Mouse (Mus musculus) adrenal gland, adult 8-10 months (tissue): ENCODE measurements around the gene Bbx. TPM values are rescaled to one million over a fixed set of nuclear protein-coding genes. Genes with fewer than 3 reads are reported as not detected.
A peak's percentile ranks its signal among the peaks of the same experiment; 100 is the strongest.

ENCODE experiments used
- DNase-seq: peaks from one replicate; pipeline ENCODE4 v3.0.0; 2022
- total RNA-seq, 4 experiments: library from RNA; stranded (reverse); gene quantifications; 2 replicates each; pipeline ENCODE4 v1.2.4; 2022

Bbx gene
- total RNA-seq, 4 experiments from 2014 or later = 43.8 to 50.6 (median 46.3) TPM

GRCm38 (mm10) chr16:50226274-50226673 lies 205.9 kb downstream of the Bbx start:
- no peak for DNase-seq

DNA sequence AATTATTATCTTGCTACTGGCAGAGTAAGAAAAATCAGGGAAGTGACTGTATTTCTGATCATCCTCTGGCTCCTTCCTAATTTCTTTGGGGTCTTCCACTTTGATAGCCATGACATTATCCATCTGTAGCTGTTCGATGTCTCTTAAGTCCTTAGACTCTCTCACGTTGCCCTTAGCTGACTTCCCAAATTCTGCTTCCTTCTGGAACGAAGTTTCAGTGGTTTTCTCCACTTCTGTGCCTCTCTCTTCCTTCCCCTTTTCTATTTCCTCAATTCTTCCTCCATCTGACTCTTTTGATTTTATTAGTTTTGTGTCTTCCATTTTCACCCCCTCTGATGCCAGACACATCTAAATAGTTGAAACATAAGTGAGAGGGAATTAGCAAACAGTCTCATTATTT lies 207.2 kb downstream of the Bbx start:
- no peak for DNase-seq

- DNase-seq = no peak
Observed at GRCm38 (mm10) chr16:50220734-50221501, 211.3 kb downstream of the Bbx start.

- no peak for DNase-seq
Observed at GRCm38 (mm10) chr16:50217084-50217483, 215.1 kb downstream of the Bbx start.

DNA sequence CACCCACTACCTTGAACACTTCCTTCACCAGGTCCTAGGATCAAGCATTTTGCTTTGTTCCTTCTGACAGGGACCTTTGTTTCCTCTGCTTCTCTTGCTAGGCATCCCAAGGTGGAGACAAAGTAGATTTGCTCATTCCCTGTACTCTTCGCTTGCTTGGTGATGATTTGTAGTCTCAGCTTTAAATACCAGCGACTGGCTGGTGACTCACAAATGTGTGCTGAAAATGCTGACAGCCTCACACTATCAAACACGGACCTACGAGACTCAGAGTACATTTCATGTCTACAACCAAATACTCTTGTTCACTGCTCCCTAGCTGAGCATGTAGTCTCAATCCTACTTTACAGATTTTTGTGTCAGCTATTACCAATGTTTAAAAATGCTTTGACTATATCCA lies 220.5 kb downstream of the Bbx start:
- DNase-seq = no peak

- no peak for DNase-seq
Observed at GRCm38 (mm10) chr16:50211231-50211630, 221.0 kb downstream of the Bbx start.

DNA sequence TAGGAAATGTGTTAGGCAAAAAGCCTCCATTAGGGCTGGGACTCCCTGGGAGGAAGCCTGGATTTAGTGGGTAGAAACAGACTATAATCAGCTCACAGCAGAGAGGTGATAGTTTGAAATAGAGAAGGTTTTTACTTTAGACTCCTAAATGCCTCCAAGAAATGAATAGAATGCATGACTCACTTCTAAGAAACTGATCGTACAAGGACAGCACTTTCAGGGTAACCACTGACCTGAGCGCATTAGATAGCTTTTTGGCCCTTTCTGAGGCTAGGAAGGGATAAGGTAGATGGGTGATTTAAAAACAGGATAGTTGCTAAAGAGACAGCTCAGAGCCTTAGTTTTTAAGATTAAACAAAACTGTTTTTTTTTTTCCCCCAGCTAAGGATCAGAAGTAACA lies 221.4 kb downstream of the Bbx start:
- DNase-seq = no peak

DNA sequence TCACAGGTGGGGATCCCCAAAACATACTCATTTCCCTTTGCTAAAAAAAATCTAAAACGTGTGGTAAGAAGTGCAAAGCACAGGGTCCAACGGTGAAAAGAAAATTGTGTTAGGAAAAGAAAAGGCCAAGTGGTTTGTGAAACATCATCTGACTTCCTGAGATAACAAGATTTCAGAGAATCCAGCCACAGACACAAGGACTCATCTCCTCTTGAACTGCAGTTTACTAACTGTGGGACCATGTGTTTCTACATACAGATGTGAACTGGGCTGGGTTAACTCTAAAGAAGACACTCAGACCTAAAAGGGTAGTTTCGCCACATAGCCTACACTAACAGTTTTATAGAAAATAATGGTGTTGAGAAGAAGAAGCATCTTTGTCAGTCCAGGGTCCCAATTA lies 227.2 kb downstream of the Bbx start:
- DNase-seq = no peak

DNA sequence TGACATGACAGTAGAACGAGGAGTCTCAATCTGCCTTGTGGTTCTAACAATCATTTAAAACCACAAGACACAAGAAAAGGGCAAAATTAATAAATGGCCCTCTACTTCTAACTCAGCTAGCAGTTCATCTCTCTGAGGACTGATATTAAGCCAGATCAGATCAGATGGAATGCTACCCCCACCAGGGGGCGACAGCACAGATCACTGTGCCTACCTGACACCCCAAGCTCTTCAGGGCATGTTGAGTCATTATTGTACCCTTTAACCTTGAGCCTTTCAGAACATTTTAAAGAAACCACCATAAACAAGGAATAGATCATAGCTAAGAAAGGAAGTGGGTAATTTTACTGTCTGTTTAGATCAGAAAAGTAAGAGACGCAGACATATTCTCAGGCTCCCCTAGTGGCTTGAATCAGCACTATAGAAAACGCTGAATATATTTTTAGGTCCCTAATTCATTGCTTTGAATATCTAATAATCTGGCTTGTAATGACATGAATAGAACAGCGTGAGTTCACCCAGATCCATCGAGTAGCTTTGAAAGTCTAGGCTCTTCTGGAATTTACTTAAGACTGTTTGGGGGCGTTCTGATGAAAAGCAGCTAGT lies 230.5 kb downstream of the Bbx start:
- no peak for DNase-seq

DNA sequence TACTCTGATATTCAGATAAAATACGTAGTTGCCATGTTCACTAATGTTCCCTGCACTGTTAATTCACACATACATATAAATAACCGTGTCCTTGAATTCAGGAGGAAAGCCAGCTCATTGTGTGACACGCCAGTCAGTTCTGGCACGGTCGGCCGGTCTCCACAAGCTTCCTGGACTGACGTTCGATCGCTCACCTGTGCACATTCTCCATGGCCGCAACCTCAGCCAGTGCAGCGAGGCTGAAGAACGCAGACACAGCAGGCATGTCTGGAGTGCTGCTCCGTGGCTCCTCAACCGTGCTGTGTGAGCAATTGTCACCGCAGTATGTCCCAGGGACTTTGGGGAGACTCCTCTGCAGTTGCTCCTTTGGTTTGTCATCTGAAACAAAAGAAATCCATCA lies 232.0 kb downstream of the Bbx start:
- DNase-seq = no peak

DNA sequence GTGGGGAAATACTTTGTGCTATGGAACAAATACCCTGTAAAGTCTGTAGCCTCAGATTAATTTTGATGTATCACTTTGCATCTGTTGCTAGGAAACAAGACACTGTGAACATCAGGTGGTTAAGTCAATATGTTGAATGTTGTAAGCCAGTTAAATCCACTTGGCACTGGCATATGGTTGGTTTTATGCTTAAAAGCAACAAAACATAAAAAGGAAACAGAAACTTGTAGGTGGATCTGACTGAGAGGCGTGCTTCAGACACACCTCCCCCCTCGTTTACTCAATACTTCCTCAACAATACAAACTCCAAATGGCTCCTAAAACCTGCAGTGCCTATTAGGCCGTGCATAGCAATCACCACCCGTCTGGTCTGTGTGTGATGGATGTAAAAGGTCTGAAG lies 236.1 kb downstream of the Bbx start:
- DNase-seq = no peak

DNA sequence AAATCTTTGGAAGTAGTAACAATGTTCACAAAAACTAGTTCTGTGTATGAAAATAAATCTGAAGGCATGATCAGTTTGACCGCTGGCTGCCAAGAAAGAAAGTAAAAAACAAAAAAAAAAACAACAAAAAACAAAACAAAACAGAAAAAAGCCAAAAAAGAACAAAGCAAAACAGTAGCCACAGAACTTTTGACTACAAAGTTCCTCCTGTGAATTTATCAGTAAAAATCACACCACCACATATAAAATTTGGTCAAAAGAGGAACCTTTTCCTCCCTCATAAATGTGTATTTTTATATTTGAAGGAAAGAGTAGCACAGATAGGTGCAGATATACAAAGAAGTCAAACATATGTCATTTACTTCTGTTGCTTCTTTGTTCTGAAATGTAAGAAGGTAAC lies 239.6 kb downstream of the Bbx start:
- DNase-seq = no peak

- DNase-seq = no peak
Observed at GRCm38 (mm10) chr16:50189108-50189507, 243.1 kb downstream of the Bbx start.

DNA sequence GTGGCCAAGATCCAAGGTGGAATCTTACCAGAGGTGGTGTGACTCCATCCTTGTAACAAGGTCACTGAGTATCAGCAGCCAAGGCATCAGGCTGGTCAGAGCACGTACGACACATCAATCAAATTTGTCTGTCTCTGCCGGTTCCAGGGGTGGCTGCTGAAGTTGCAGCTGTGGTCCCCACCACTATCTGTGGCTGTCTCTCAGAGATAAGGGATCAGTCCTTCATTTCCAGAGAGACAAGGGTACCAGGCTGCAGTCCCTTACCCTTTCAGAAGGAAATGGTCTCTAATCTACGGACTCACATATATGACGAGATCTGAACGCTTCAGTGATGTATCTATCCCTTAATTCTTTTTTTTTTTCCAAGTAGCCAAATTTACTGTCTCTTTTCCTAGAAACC lies 245.6 kb downstream of the Bbx start:
- DNase-seq = no peak

GRCm38 (mm10) chr16:50185041-50185440 lies 247.1 kb downstream of the Bbx start:
- DNase-seq = peak; percentile 51

DNA sequence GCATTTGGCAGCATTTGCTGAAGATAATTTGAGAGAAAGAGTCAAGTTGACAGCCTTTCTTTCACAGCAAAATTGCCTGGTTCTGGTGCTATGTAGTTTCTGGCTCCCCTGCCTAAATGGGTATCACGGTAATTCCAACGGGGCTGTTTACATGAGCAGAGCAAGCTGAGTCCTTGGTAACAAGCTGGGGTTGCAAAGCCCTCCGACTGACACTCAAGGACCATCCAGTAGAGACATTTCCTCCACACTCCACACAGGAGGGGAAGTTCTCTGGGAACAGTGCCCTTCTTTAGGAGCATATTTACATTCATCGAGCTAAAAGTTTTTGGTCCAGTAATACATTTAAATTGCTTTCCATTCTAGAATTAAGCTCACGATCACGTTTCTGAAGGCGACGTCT lies 249.2 kb downstream of the Bbx start:
- no peak for DNase-seq

- no peak for DNase-seq
Observed at GRCm38 (mm10) chr16:50182561-50182960, 249.6 kb downstream of the Bbx start.

GRCm38 (mm10) chr16:50172760-50173159 lies 259.4 kb downstream of the Bbx start:
- no peak for DNase-seq

DNA sequence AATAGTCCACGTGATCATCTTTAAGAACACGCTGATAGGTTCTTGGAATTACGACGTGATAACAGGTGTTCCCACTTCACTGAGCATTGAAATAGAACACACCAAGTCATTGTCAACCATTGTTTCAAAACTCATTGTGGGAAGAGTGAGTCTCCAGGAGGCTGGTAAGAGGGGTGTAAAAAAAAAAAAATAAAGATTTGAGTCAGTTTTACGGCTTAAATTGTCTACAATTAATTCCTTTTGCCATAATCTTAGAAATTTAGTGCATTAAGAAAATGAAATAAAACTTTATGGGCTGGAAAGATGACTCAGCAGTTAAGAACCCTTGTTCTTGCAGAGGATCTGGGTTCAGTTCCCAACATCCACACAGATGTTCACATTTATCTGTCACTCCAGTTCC lies 261.4 kb downstream of the Bbx start:
- DNase-seq = no peak

- no peak for DNase-seq
Observed at GRCm38 (mm10) chr16:50167983-50168299, 264.2 kb downstream of the Bbx start.

- DNase-seq = no peak
Observed at GRCm38 (mm10) chr16:50167231-50167982, 264.8 kb downstream of the Bbx start.

DNA sequence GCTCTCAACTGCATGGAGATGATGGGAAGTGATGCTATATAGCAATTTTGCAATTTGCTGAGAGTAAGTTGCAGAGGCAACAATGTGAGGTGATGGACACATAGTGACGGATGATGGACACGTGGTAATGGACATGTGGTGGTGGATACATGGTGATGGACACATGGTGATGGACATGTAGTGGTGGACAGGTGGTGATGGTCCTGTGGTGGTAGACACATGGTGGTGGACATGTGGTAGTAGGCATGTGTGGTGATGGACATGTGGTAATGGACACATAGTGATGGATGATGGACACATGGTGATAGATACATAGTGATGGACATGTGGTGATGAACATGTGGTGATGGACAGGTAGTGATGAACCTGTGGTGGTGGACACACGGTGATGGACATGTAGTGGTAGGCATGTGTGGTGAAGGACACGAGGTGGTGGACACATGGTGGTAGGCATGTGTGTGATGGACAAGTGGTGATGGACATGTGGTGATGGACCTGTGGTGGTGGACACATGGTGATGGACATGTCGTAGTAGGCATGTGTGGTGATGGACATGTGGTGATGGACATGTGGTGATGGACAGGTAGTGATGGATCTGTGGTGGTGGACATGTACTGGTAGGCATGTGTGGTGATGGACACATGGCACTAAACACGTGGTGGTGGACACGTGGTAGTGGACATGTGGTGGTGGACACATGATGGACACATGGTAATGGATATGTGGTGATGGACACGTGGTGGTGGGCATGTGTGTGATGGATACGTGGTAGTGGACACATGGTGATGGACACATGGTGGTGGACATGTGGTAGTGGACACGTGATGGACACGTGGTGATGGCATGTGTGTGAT lies 271.5 kb downstream of the Bbx start:
- DNase-seq = no peak

DNA sequence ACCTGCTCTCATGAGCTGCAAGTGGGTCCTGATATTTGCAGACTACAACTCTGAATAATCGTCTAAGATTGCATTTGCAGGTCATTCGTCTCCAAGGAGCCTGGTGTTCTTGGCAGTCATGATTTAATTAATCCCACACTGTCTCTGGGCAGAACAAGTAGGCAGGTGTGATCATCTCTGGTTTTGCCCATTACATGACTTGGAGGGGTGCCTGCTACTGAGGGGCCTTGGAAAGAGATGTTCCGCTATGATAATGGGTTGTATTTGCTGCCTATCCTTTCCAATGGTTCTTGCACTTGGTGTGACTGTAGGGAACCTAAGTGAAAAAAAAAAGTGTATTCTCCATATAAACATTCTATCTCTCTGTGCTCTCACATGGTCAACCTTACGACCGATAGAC lies 273.6 kb downstream of the Bbx start:
- DNase-seq = no peak
